Mouse (Mus musculus): Measurements from ENCODE around the gene D430042O09Rik. TPM values are rescaled to one million over a fixed set of nuclear protein-coding genes. Genes with fewer than 3 reads are reported as not detected.

The D430042O09Rik gene
- polyA plus RNA-seq, 1 experiment from 2014 or later, result 8.6 TPM

DNA sequence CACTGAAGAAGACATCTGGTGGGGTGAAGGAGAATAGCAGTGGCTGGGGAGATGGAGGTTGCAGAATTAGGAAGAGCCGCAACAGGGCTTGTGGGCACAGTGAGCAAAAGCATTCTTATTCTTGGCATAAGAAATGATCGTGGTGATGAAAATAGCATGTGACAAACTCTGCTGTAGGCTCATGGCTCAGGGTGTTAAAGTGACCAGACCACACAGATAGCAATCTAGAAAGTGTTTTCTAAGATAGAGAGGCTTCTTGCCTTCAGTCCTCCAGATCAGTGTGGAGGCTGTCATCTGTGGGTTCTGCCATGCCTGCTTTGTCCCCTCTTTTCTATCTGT, 139.8 kb downstream of the D430042O09Rik start:
- WGBS, result 69% methylated on average over 2 of the region's 2 CpGs
- H3K27ac ChIP-seq (replicated peaks in 1 of 2; ENCODE audit: control insufficient read depth in 1 of 2, insufficient read depth in 1 of 2, low read depth in 2 of 2, low read length in 2 of 2), result 0 out of 4 replicates have a peak overlapping the region, but pooled peaks of 1 of the 2 experiments have one; percentile 20

DNA sequence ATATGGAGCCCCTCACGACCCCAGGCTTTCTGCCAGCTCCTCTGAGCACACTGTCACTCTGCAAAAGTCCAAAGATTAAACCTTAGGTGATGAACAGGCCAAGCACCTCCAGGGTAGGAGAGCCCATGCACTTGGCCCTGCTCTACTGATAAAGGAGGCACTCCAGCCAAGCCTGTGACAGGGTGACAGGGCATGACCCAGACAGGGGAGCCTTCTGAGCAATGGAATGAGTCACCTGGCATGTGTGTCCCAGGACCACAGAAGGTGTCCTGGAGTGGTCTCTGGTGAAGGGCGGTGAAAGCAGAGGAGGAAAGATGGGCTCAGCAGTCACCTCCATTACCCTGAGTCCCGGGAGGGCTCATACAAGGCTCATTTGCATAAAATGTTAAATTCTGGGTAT, 151.9 kb downstream of the D430042O09Rik start:
- Histone ChIP-seq H3K4me2 (ENCODE audit: low read length) (no peak overlapping the region), H3K36me3 (ENCODE audit: control insufficient read depth, insufficient read depth, low read length) (peaks cover 24% of the 10 kb centered on the region), H3K27ac (replicated peaks in 1 of 2; ENCODE audit: control insufficient read depth in 1 of 2, insufficient read depth in 1 of 2, low read depth in 2 of 2, low read length in 2 of 2) (peak overlapping the region in 1 of 2 experiments; percentile 70; a peak in 2 of 4 replicates), H3K9ac (ENCODE audit: low read length) (no peak overlapping the region), H3K4me3 (ENCODE audit: control insufficient read depth in 1 of 2, insufficient read depth in 1 of 2, low read depth in 1 of 2, low read length in 2 of 2) (no peak overlapping the region), H3K4me1 (ENCODE audit: control insufficient read depth in 2 of 2, insufficient read depth in 2 of 2, low read length in 2 of 2) (peaks cover 23 to 32% of the 10 kb centered on the region in 2 experiments), H3K9me3 (ENCODE audit: control insufficient read depth, low read length) (no peaks in the 10 kb centered on the region), H3K27me3 (ENCODE audit: control insufficient read depth, insufficient read depth, low read length) (no peaks in the 10 kb centered on the region)
- WGBS, result 22% methylated on average over 3 of the region's 3 CpGs
- ATAC-seq (ENCODE audit: insufficient number of reproducible peaks, insufficient read depth, low FRiP score, low read depth), result 0 out of 2 replicates have a peak, but pooled peaks have one; percentile 11

More for the DNA sequence above, 139.8 kb downstream of the D430042O09Rik start:
- Histone ChIP-seq H3K4me1 (ENCODE audit: control insufficient read depth in 2 of 2, insufficient read depth in 2 of 2, low read length in 2 of 2) (peaks cover 23 to 30% of the 10 kb centered on the region in 2 experiments), H3K27me3 (ENCODE audit: control insufficient read depth, insufficient read depth, low read length) (no peaks in the 10 kb centered on the region), H3K9me3 (ENCODE audit: control insufficient read depth, low read length) (no peaks in the 10 kb centered on the region), H3K36me3 (ENCODE audit: control insufficient read depth, insufficient read depth, low read length) (peaks cover 40% of the 10 kb centered on the region), H3K4me3 (ENCODE audit: control insufficient read depth in 1 of 2, insufficient read depth in 1 of 2, low read depth in 1 of 2, low read length in 2 of 2) (no peak overlapping the region), H3K4me2 (ENCODE audit: low read length) (no peak overlapping the region), H3K9ac (ENCODE audit: low read length) (no peak overlapping the region)
- no peak for ATAC-seq (ENCODE audit: insufficient number of reproducible peaks, insufficient read depth, low FRiP score, low read depth)

DNA sequence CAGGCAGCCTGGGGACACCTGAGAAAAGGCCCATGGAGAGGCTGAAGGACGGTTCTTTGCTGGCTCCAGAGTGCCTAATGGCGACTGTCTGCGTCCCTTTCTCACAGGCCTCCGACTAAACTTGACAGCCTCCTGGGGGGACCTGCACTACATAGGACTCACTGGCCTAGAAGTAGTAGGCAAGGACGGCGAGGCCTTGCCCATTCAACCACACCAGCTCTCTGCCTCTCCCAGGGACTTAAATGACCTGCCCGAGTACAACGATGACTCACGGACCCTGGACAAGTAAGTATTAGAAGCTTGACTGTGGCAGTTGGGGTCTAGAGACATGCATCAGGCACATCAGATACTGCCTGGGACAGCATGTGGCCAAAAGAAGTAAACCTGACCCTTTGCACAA, 152.7 kb downstream of the D430042O09Rik start:
- Histone ChIP-seq H3K9me3 (ENCODE audit: control insufficient read depth, low read length) (no peaks in the 10 kb centered on the region), H3K27ac (replicated peaks in 1 of 2; ENCODE audit: control insufficient read depth in 1 of 2, insufficient read depth in 1 of 2, low read depth in 2 of 2, low read length in 2 of 2) (peak overlapping the region; percentile 42 to 70), H3K9ac (ENCODE audit: low read length) (no peak overlapping the region), H3K4me2 (ENCODE audit: low read length) (no peak overlapping the region), H3K4me1 (ENCODE audit: control insufficient read depth in 2 of 2, insufficient read depth in 2 of 2, low read length in 2 of 2) (peaks cover 23 to 28% of the 10 kb centered on the region in 2 experiments), H3K27me3 (ENCODE audit: control insufficient read depth, insufficient read depth, low read length) (no peaks in the 10 kb centered on the region), H3K36me3 (ENCODE audit: control insufficient read depth, insufficient read depth, low read length) (peaks cover 22% of the 10 kb centered on the region; the same call in 1 of the 2 replicates), H3K4me3 (ENCODE audit: control insufficient read depth in 1 of 2, insufficient read depth in 1 of 2, low read depth in 1 of 2, low read length in 2 of 2) (no peak overlapping the region)
- 75% methylated on average over 9 of the region's 9 CpGs for WGBS
- ATAC-seq (ENCODE audit: insufficient number of reproducible peaks, insufficient read depth, low FRiP score, low read depth), result no peak

DNA sequence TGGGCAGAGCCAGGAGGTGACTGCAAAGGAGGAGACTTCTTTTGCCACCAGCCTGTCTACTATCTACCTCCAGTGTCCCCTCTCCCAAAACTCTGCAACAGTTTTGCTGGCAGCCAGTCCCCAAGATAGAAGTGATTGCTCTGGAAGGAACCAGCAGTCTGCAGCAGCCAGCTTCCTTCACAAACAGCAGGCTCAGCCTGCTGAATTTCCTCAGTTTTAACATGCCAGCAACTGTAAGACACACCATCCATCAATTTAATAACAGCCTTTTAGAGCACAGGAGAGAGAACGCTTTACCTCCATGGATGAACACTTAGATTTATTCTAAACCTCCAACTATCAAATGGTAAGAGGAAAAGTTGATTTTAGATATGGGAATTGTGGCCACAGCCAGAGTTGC, 156.3 kb downstream of the D430042O09Rik start:
- Histone ChIP-seq H3K4me2 (ENCODE audit: low read length) (no peak overlapping the region), H3K27ac (replicated peaks in 1 of 2; ENCODE audit: control insufficient read depth in 1 of 2, insufficient read depth in 1 of 2, low read depth in 2 of 2, low read length in 2 of 2) (no peak overlapping the region), H3K9me3 (ENCODE audit: control insufficient read depth, low read length) (no peaks in the 10 kb centered on the region), H3K4me1 (ENCODE audit: control insufficient read depth in 2 of 2, insufficient read depth in 2 of 2, low read length in 2 of 2) (peaks cover 19 to 24% of the 10 kb centered on the region in 2 experiments), H3K27me3 (ENCODE audit: control insufficient read depth, insufficient read depth, low read length) (no peaks in the 10 kb centered on the region), H3K36me3 (ENCODE audit: control insufficient read depth, insufficient read depth, low read length) (peaks cover 30% of the 10 kb centered on the region), H3K9ac (ENCODE audit: low read length) (no peak overlapping the region), H3K4me3 (ENCODE audit: control insufficient read depth in 1 of 2, insufficient read depth in 1 of 2, low read depth in 1 of 2, low read length in 2 of 2) (no peak overlapping the region)
- no peak for ATAC-seq (ENCODE audit: insufficient number of reproducible peaks, insufficient read depth, low FRiP score, low read depth)
- WGBS, result 84% methylated on average over 1 of the region's 1 CpGs

DNA sequence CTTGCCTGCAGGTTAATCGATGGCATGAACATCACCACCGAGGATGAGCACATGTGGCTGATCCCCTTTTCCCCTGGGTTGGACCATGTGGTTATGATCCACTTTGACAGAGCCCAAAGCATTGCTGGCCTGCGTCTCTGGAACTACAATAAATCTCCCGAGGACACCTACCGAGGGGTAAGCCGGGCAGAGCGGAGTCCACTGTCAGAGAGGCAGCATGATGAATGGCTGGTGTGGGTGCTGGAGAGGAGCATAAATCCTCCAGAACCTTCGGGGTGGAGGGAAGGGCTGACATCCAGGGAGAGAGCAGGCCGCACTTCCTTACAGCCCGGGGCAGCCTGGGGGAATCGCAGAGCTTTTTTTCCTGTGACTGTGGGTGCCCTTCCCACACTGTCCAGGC, 157.5 kb downstream of the D430042O09Rik start:
- H3K4me1 ChIP-seq (ENCODE audit: control insufficient read depth in 2 of 2, insufficient read depth in 2 of 2, low read length in 2 of 2), result peaks cover 8 to 12% of the 10 kb centered on the region in 2 experiments
- H3K4me2 ChIP-seq (ENCODE audit: low read length), result no peak overlapping the region
- no peak overlapping the region for H3K27ac ChIP-seq (replicated peaks in 1 of 2; ENCODE audit: control insufficient read depth in 1 of 2, insufficient read depth in 1 of 2, low read depth in 2 of 2, low read length in 2 of 2)
- peaks cover 30% of the 10 kb centered on the region for H3K36me3 ChIP-seq (ENCODE audit: control insufficient read depth, insufficient read depth, low read length)
- no peaks in the 10 kb centered on the region for H3K9me3 ChIP-seq (ENCODE audit: control insufficient read depth, low read length)
- H3K27me3 ChIP-seq (ENCODE audit: control insufficient read depth, insufficient read depth, low read length), result no peaks in the 10 kb centered on the region
- H3K4me3 ChIP-seq (ENCODE audit: control insufficient read depth in 1 of 2, insufficient read depth in 1 of 2, low read depth in 1 of 2, low read length in 2 of 2), result no peak overlapping the region
- no peak overlapping the region for H3K9ac ChIP-seq (ENCODE audit: low read length)
- WGBS, result 81% methylated on average over 11 of the region's 11 CpGs
- no peak for ATAC-seq (ENCODE audit: insufficient number of reproducible peaks, insufficient read depth, low FRiP score, low read depth)

DNA sequence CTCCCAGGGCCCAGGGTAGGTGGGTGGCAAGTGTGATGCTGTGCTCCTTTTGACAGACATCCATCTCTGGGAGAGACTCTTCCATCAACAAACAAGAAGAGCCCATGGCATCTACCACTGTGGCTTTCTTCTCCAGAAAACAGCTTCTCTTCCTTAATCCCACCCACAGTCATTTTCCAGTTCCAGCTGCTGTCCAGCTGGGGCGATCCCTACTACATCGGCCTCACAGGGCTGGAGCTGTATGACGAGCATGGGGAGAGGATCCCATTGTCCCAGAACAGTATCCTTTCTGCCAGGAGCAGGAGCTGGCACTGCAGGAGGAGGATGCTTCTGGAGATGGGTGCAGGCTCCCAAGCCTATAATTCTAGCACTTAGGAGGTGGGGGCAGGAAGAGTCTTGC, 160.9 kb downstream of the D430042O09Rik start:
- H3K4me2 ChIP-seq (ENCODE audit: low read length), result no peak overlapping the region
- no peak overlapping the region for H3K9ac ChIP-seq (ENCODE audit: low read length)
- no peaks in the 10 kb centered on the region for H3K9me3 ChIP-seq (ENCODE audit: control insufficient read depth, low read length)
- no peaks in the 10 kb centered on the region for H3K27me3 ChIP-seq (ENCODE audit: control insufficient read depth, insufficient read depth, low read length)
- no peak overlapping the region for H3K27ac ChIP-seq (replicated peaks in 1 of 2; ENCODE audit: control insufficient read depth in 1 of 2, insufficient read depth in 1 of 2, low read depth in 2 of 2, low read length in 2 of 2)
- no peak for ATAC-seq (ENCODE audit: insufficient number of reproducible peaks, insufficient read depth, low FRiP score, low read depth)
- WGBS, result 86% methylated on average over 3 of the region's 3 CpGs
- H3K4me3 ChIP-seq (ENCODE audit: control insufficient read depth in 1 of 2, insufficient read depth in 1 of 2, low read depth in 1 of 2, low read length in 2 of 2), result no peak overlapping the region
- H3K36me3 ChIP-seq (ENCODE audit: control insufficient read depth, insufficient read depth, low read length), result peaks cover 23% of the 10 kb centered on the region
- H3K4me1 ChIP-seq (ENCODE audit: control insufficient read depth in 2 of 2, insufficient read depth in 2 of 2, low read length in 2 of 2), result peaks cover 13 to 15% of the 10 kb centered on the region in 2 experiments

DNA sequence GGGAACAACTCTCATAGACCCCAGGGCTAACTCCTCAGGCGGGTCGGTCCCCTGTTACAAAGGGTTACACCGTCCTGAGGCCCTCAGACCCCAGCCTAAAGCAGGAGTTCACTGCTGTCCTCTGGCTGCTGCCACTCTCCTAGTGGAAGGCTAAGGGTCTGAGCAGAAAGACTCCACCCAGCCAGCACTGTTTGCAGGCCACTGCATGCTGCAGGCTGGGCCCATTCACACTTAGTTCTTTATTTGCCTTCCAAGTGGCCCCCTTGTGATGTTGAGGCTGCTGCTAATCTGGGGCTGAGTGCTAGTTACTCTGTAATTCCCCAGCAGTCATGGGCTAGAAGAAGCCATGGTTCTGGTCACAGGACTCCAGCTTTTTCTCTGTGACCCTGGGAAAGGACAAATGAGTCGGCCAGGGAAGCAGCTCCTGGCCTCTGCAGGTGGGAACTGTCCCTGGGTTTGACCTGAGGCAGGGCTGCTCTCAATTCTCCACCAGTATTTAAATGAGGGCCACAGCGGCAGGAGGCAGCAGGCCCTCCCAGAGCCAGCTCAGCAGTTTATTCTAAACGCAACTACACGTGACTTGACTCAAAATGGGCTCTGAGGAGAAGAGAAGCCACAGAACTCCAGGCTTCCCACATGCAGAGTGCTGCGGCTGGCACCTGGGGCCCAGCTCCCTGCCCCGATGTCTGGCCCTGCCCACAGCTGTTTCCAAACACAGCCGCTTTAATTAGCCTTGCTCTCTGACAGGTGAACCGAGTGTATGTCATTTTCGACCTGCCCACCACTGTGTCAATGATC, 163.9 kb downstream of the D430042O09Rik start:
- H3K4me2 ChIP-seq (ENCODE audit: low read length), result no peak overlapping the region
- H3K9ac ChIP-seq (ENCODE audit: low read length), result peak overlapping the region; percentile 3; the same call in 1 of the 2 replicates
- no peak for ATAC-seq (ENCODE audit: insufficient number of reproducible peaks, insufficient read depth, low FRiP score, low read depth)
- no peak overlapping the region for H3K4me3 ChIP-seq (ENCODE audit: control insufficient read depth in 1 of 2, insufficient read depth in 1 of 2, low read depth in 1 of 2, low read length in 2 of 2)
- H3K4me1 ChIP-seq (ENCODE audit: control insufficient read depth in 2 of 2, insufficient read depth in 2 of 2, low read length in 2 of 2), result peaks cover 24 to 25% of the 10 kb centered on the region in 2 experiments
- peak overlapping the region; percentile 35 to 37; a peak in 3 of 4 replicates for H3K27ac ChIP-seq (replicated peaks in 1 of 2; ENCODE audit: control insufficient read depth in 1 of 2, insufficient read depth in 1 of 2, low read depth in 2 of 2, low read length in 2 of 2)
- H3K27me3 ChIP-seq (ENCODE audit: control insufficient read depth, insufficient read depth, low read length), result no peaks in the 10 kb centered on the region
- H3K9me3 ChIP-seq (ENCODE audit: control insufficient read depth, low read length), result no peaks in the 10 kb centered on the region
- H3K36me3 ChIP-seq (ENCODE audit: control insufficient read depth, insufficient read depth, low read length), result peaks cover 14% of the 10 kb centered on the region
- 31% methylated on average over 12 of the region's 12 CpGs for WGBS
